Mouse (Mus musculus): ENCODE results near the gene Rtl9.

- TF ChIP-seq POLR2A (IDR thresholded peaks at IDR 0.05; ENCODE audit: borderline replicate concordance, extremely low read depth, insufficient read depth, insufficient read length, poor library complexity, severe bottlenecking) (no peak), CTCF (IDR thresholded peaks at IDR 0.05; ENCODE audit: borderline replicate concordance, extremely low read depth, insufficient read depth, insufficient read length) (no peak)
Measured at GRCm38 (mm10) chrX:143103146-143103545, 3.8 kb downstream of the Rtl9 start.
